Mouse (Mus musculus): Measurements from ENCODE around the gene Gm5148.

Gene Gm5148

GRCm38 (mm10) chr3:37724171-37724804 is at the start of gene Gm5148:
Gm5148 (minus strand) TSS chr3:37724490.
- peak in 1 of 2 experiments; percentile 17 for DNase-seq (ENCODE audit: low spot score in 2 of 2)

- no peak for DNase-seq (ENCODE audit: low spot score in 2 of 2)
Observed at GRCm38 (mm10) chr3:37770951-37771350, 46.7 kb upstream of the Gm5148 start.

GRCm38 (mm10) chr3:37769268-37769756 is 45.0 kb upstream of the Gm5148 start:
- no peak for DNase-seq (ENCODE audit: low spot score in 2 of 2)

- DNase-seq (ENCODE audit: low spot score in 2 of 2): no peak
Observed at GRCm38 (mm10) chr3:37767147-37768015, 43.1 kb upstream of the Gm5148 start.

- DNase-seq (ENCODE audit: low spot score in 2 of 2): no peak
Observed at GRCm38 (mm10) chr3:37766628-37767027, 42.3 kb upstream of the Gm5148 start.

GRCm38 (mm10) chr3:37765971-37766370 is 41.7 kb upstream of the Gm5148 start:
- no peak for DNase-seq (ENCODE audit: low spot score in 2 of 2)

GRCm38 (mm10) chr3:37765275-37765674 is 41.0 kb upstream of the Gm5148 start:
- DNase-seq (ENCODE audit: low spot score in 2 of 2): no peak

GRCm38 (mm10) chr3:37762303-37762702 is 38.0 kb upstream of the Gm5148 start:
- DNase-seq (ENCODE audit: low spot score in 2 of 2): no peak

- no peak for DNase-seq (ENCODE audit: low spot score in 2 of 2)
Observed at GRCm38 (mm10) chr3:37761741-37762140, 37.5 kb upstream of the Gm5148 start.

- no peak for DNase-seq (ENCODE audit: low spot score in 2 of 2)
Observed at GRCm38 (mm10) chr3:37760866-37761265, 36.6 kb upstream of the Gm5148 start.

GRCm38 (mm10) chr3:37758611-37759322 is 34.5 kb upstream of the Gm5148 start:
- DNase-seq (ENCODE audit: low spot score in 2 of 2): no peak

- peak in 1 of 2 experiments; percentile 42 for DNase-seq (ENCODE audit: low spot score in 2 of 2)
Observed at GRCm38 (mm10) chr3:37758124-37758523, 33.8 kb upstream of the Gm5148 start.

- DNase-seq (ENCODE audit: low spot score in 2 of 2): no peak
Observed at GRCm38 (mm10) chr3:37757613-37758012, 33.3 kb upstream of the Gm5148 start.

- no peak for DNase-seq (ENCODE audit: low spot score in 2 of 2)
Observed at GRCm38 (mm10) chr3:37756005-37756404, 31.7 kb upstream of the Gm5148 start.

GRCm38 (mm10) chr3:37754639-37755038 is 30.3 kb upstream of the Gm5148 start:
- no peak for DNase-seq (ENCODE audit: low spot score in 2 of 2)

- DNase-seq (ENCODE audit: low spot score in 2 of 2): no peak
Observed at GRCm38 (mm10) chr3:37753148-37753547, 28.9 kb upstream of the Gm5148 start.

- no peak for DNase-seq (ENCODE audit: low spot score in 2 of 2)
Observed at GRCm38 (mm10) chr3:37748002-37748733, 23.9 kb upstream of the Gm5148 start.

- no peak for DNase-seq (ENCODE audit: low spot score in 2 of 2)
Observed at GRCm38 (mm10) chr3:37747258-37748001, 23.1 kb upstream of the Gm5148 start.

- DNase-seq (ENCODE audit: low spot score in 2 of 2): no peak
Observed at GRCm38 (mm10) chr3:37744050-37744449, 19.8 kb upstream of the Gm5148 start.

GRCm38 (mm10) chr3:37739996-37740395 is 15.7 kb upstream of the Gm5148 start:
- DNase-seq (ENCODE audit: low spot score in 2 of 2): no peak

All from spleen, postnatal 4 days (tissue).